8 mouse cellular contexts compared by ENCODE assay signal in genomic region chr10:88730571-88731495, GRCm38 (mm10). TPM values are rescaled to one million over a fixed set of nuclear protein-coding genes. Genes with fewer than 3 reads are reported as not detected.
DNase-seq lines count a peak whose midpoint lies in the region; ATAC-seq and TF ChIP-seq lines count a peak whose summit lies in the region.

Gene Arl1 (plus strand): TSS chr10:88730858.

- H3K9me3 ChIP-seq in embryonic facial prominence, embryonic 13.5 days = no peaks in the 10 kb centered on the region
- H3K9me3 ChIP-seq in limb, embryonic 13.5 days = no peaks in the 10 kb centered on the region
- no peaks in the 10 kb centered on the region for H3K9me3 ChIP-seq in midbrain, embryonic 16.5 days (replicated peaks; ENCODE audit: control insufficient read depth, low read length, poor library complexity, severe bottlenecking)

- ATAC-seq in embryonic facial prominence, embryonic 13.5 days (ENCODE audit: insufficient number of reproducible peaks, insufficient read depth, low FRiP score, low TSS enrichment, low read depth) = peak; percentile 93
- ATAC-seq in limb, embryonic 13.5 days (ENCODE audit: low FRiP score, low read depth) = peak; percentile 96
- peak; percentile 98 for ATAC-seq in midbrain, embryonic 16.5 days

- H3K27me3 ChIP-seq in embryonic facial prominence, embryonic 13.5 days = no peaks in the 10 kb centered on the region
- no peaks in the 10 kb centered on the region for H3K27me3 ChIP-seq in heart, adult 2 months (ENCODE audit: control insufficient read depth, insufficient read depth, low read length)
- no peaks in the 10 kb centered on the region for H3K27me3 ChIP-seq in limb, embryonic 13.5 days
- H3K27me3 ChIP-seq in midbrain, embryonic 16.5 days (ENCODE audit: control insufficient read depth, insufficient read depth, low read depth, low read length) = no peaks in the 10 kb centered on the region

- TF ChIP-seq EP300 in heart, adult 2 months (IDR thresholded peaks at IDR 0.05; ENCODE audit: insufficient read depth, low read depth, low read length) = no peak

- peaks cover 14% of the 10 kb centered on the region for H3K4me1 ChIP-seq in embryonic facial prominence, embryonic 13.5 days
- H3K4me1 ChIP-seq in heart, adult 2 months (ENCODE audit: control insufficient read depth, insufficient read depth, low read length) = peaks cover 1% of the 10 kb centered on the region; the same call in 1 of the 2 replicates
- H3K4me1 ChIP-seq in limb, embryonic 13.5 days = peaks cover 12% of the 10 kb centered on the region
- peaks cover 16% of the 10 kb centered on the region for H3K4me1 ChIP-seq in midbrain, embryonic 16.5 days (ENCODE audit: control insufficient read depth, insufficient read depth, low read length)

- H3K79me2 ChIP-seq in heart, adult 2 months (replicated peaks; ENCODE audit: control insufficient read depth, insufficient read depth, low read length) = peaks cover 1% of the 10 kb centered on the region; the same call in 1 of the 2 replicates

- H3K4me3 ChIP-seq in embryonic facial prominence, embryonic 13.5 days = peak within 1 kb of the TSS; percentile 97
- peak within 1 kb of the TSS; percentile 87 for H3K4me3 ChIP-seq in heart, adult 2 months
- peak within 1 kb of the TSS; percentile 99 for H3K4me3 ChIP-seq in limb, embryonic 13.5 days
- peak within 1 kb of the TSS; percentile 83 for H3K4me3 ChIP-seq in midbrain, embryonic 16.5 days (ENCODE audit: low read depth, low read length)

- peak within 1 kb of the TSS; percentile 95 for H3K9ac ChIP-seq in embryonic facial prominence, embryonic 13.5 days
- peak within 1 kb of the TSS; percentile 95 for H3K9ac ChIP-seq in heart, adult 2 months (ENCODE audit: low read depth, low read length)
- peak within 1 kb of the TSS; percentile 97 for H3K9ac ChIP-seq in limb, embryonic 13.5 days
- peak within 1 kb of the TSS; percentile 87 for H3K9ac ChIP-seq in midbrain, embryonic 16.5 days (ENCODE audit: low read depth, low read length)

- TF ChIP-seq POLR2A in heart, adult 2 months (IDR thresholded peaks at IDR 0.05; ENCODE audit: insufficient read depth, low read depth, low read length) = peak; percentile 81

- H3K36me3 ChIP-seq in embryonic facial prominence, embryonic 13.5 days = 0 out of 2 replicates have a peak, but pooled peaks cover 1% of the 10 kb centered on the region
- no peaks in the 10 kb centered on the region; the same call in 1 of the 2 replicates for H3K36me3 ChIP-seq in heart, adult 2 months (ENCODE audit: control insufficient read depth, insufficient read depth, low read length)
- peaks cover 7% of the 10 kb centered on the region; the same call in 1 of the 2 replicates for H3K36me3 ChIP-seq in limb, embryonic 13.5 days
- no peaks in the 10 kb centered on the region for H3K36me3 ChIP-seq in midbrain, embryonic 16.5 days (ENCODE audit: control insufficient read depth, insufficient read depth, low read length)

- TF ChIP-seq CTCF in heart, adult 2 months (IDR thresholded peaks at IDR 0.05) = peak; percentile 39

- WGBS in embryonic facial prominence, embryonic 13.5 days = under 1% methylated on average over 65 of the region's 65 CpGs
- WGBS in heart, adult 2 months = 1% methylated on average over 65 of the region's 65 CpGs
- under 1% methylated on average over 65 of the region's 65 CpGs for WGBS in limb, embryonic 13.5 days
- WGBS in midbrain, embryonic 16.5 days = under 1% methylated on average over 65 of the region's 65 CpGs

- DNase-seq in 3134 (ENCODE audit: extremely low read depth, insufficient read length, low spot score) = peak; percentile 89
- DNase-seq in adrenal gland, postnatal 36 days = peak; percentile 96 to 97
- DNase-seq in heart, adult 2 months = peak; percentile 94 to 97
- DNase-seq in kidney, adult 8-10 months = peak; percentile 92 to 93
- DNase-seq in spleen, postnatal 10 days (ENCODE audit: low spot score in 2 of 2) = peak; percentile 86 to 90

- intact Hi-C loops in heart, adult 2 months (cut with DNase I) = loop anchor here (2.0 to 5.0 kb wide), 3 partner anchors 96 to 352 kb away; partner anchors contain the start of genes Chpt1, Dram1, Gnptab and Utp20

- H3K27ac ChIP-seq in embryonic facial prominence, embryonic 13.5 days = peak within 1 kb of the TSS; percentile 84
- peak within 1 kb of the TSS; percentile 96 for H3K27ac ChIP-seq in heart, adult 2 months
- peak within 1 kb of the TSS; percentile 87 for H3K27ac ChIP-seq in limb, embryonic 13.5 days
- H3K27ac ChIP-seq in midbrain, embryonic 16.5 days (ENCODE audit: low read length) = peak within 1 kb of the TSS; percentile 82

- H3K4me2 ChIP-seq in embryonic facial prominence, embryonic 13.5 days = peak within 1 kb of the TSS; percentile 85
- peak within 1 kb of the TSS; percentile 89 for H3K4me2 ChIP-seq in limb, embryonic 13.5 days (replicated peaks)
- H3K4me2 ChIP-seq in midbrain, embryonic 16.5 days (ENCODE audit: low read length) = peak within 1 kb of the TSS; percentile 95

RNA-seq across cellular contexts. Expression of gene Arl1, which starts in this region (rescaled TPM):
- total RNA-seq in adrenal gland, postnatal 36 days (2021) = 100 to 1,000 TPM; 102 to 109 TPM
- polyA plus RNA-seq in embryonic facial prominence, embryonic 13.5 days (2015; fragmentation: Nextera tagmentation; extraction: Ambion mirVana) = 206 and 214 TPM in 2 replicates
- total RNA-seq in heart, adult 2 months (2021) = 10 to 100 TPM; 80.3 to 89.2 TPM
- 26.1 and 61.1 TPM in 2 replicates for polyA plus RNA-seq in heart, adult 2 months (2012; rRNA removed)
- polyA plus RNA-seq in limb, embryonic 13.5 days (2015; fragmentation: Nextera tagmentation; extraction: Ambion mirVana) = 226 and 227 TPM in 2 replicates
- 159 and 165 TPM in 2 replicates for polyA plus RNA-seq in midbrain, embryonic 16.5 days (2015; fragmentation: Nextera tagmentation; extraction: Ambion mirVana)

Comparison
In these comparisons a context has a peak if more than half of its experiments do, and no peak if none do; other contexts are left out.
1. Peak in every context shown above with its lines: DNase-seq, ATAC-seq, H3K4me3 ChIP-seq and H3K27ac ChIP-seq.